Mouse (Mus musculus) lung, postnatal 0 days (tissue): ENCODE measurements at regions not wholly inside any gene's neighbourhood (a gene's known extent, or its start where the extent isn't known, plus 50 kb on each side); places are given as distances from the start of the nearest gene placed in this dataset.

Experiments used
- ATAC-seq: fragments of 200-750 bp; cut with Nextera tagmentation; 2 replicates; pipeline ENCODE4 v1.8.0; 2017; ENCODE audit warnings: moderate library complexity
- DNase-seq: peaks from one replicate; pipeline ENCODE4 v3.0.0-alpha.2; 2016; ENCODE audit warnings: low spot score
- H3K27ac ChIP-seq: fragments of 300-500 bp; sonication (generic); 2 replicates; pipeline ENCODE4 v1.5.1; 2014; ENCODE audit warnings: antibody characterized with exemption, mild to moderate bottlenecking, low read length, mixed read lengths
- H3K27me3 ChIP-seq: fragments of 300-500 bp; sonication (generic); replicated peaks from 2 replicates; pipeline ENCODE4 v1.6.1; 2014; ENCODE audit warnings: low read length, mixed read lengths; ENCODE audit not compliant: insufficient read depth
- H3K36me3 ChIP-seq: fragments of 300-500 bp; sonication (generic); 2 replicates; pipeline ENCODE4 v1.6.1; 2014; ENCODE audit warnings: low read length, mixed read lengths; ENCODE audit not compliant: insufficient read depth
- H3K4me1 ChIP-seq: fragments of 300-500 bp; sonication (generic); 2 replicates; pipeline ENCODE4 v1.6.1; 2014; ENCODE audit warnings: antibody characterized with exemption, low read depth, low read length, mixed read lengths; ENCODE audit not compliant: insufficient read depth
- H3K4me2 ChIP-seq: fragments of 300-500 bp; sonication (generic); replicated peaks from 2 replicates; pipeline ENCODE4 v1.6.1; 2014; ENCODE audit warnings: low read depth, mild to moderate bottlenecking, low read length, moderate library complexity, mixed read lengths
- H3K4me3 ChIP-seq: fragments of 300-500 bp; sonication (generic); 2 replicates; pipeline ENCODE4 v1.5.1; 2014; ENCODE audit warnings: low read depth, low read length
- H3K9ac ChIP-seq: fragments of 300-500 bp; sonication (generic); replicated peaks from 2 replicates; pipeline ENCODE4 v1.6.1; 2014; ENCODE audit warnings: low read depth, mild to moderate bottlenecking
- H3K9me3 ChIP-seq: fragments of 300-500 bp; sonication (generic); 2 replicates; pipeline ENCODE4 v1.6.1; 2016; ENCODE audit warnings: low read length, mixed read lengths
- CTCF ChIP-seq: IDR thresholded peaks from 2 replicates; pipeline ENCODE4 v1.5.1; 2016; ENCODE audit warnings: antibody characterized with exemption, mild to moderate bottlenecking
- EP300 ChIP-seq: IDR thresholded peaks from 2 replicates; pipeline ENCODE4 v1.6.1; 2016; ENCODE audit warnings: antibody characterized with exemption, mild to moderate bottlenecking, control low read depth
- WGBS: fragments of 180-500 bp; shearing (Covaris S2); extraction: QIAGEN DNeasy Blood & Tissue Kit; methylation state at CpG from one replicate; pipeline ENCODE4 v1.1.7; 2014; 5-methylcytosine and 5-hydroxymethylcytosine counted together

DNA sequence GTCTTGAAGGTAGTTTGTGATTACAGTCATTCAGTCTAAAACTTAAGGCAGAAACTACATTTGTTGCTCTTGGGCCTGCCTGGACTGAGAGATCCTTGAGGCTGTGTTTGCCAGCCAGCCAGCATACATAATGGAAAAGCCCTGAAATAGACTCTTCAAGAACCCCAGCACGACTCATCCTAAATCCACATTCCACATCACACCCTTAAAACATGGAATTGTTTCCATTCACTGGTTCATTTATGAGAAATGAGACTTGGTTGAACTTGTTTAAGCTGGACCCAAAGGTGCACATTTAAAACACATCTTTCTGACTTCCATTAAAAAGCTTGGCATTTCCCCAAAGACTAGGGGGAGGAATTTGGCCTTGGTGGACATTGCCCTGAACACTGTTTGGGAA, 407.4 kb upstream of the Gria1 start:
- H3K27me3 ChIP-seq: no peaks in the 10 kb centered on the region
- no peaks in the 10 kb centered on the region for H3K4me1 ChIP-seq
- TF ChIP-seq EP300: no peak
- TF ChIP-seq CTCF: no peak
- no peaks in the 10 kb centered on the region for H3K9me3 ChIP-seq
- DNase-seq (no peak), ATAC-seq (no peak)
- no peak overlapping the region for H3K27ac ChIP-seq
- 52% methylated on average over 1 of the region's 1 CpGs for WGBS
- no peak overlapping the region for H3K4me3 ChIP-seq
- no peak overlapping the region for H3K9ac ChIP-seq
- no peaks in the 10 kb centered on the region for H3K36me3 ChIP-seq
- no peak overlapping the region for H3K4me2 ChIP-seq

DNA sequence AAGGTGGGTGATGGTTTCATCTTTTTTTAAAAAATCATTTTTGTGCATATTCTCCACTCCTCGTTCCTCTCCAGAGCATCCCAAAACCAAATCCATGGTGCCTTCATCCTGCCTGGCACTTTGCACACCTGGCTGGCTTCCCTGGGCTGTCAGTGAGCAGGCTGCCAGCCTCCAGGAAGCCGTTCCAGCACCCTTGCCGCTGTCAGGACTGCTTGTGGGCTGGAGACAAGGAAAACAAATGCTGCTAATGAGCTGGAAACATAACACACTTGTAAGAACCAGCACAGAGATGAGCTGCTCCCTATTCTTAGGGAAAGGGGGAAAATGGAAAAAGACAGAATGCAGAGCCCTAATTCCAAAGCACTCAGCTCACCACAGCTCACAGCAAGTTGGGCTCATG, 383.5 kb upstream of the Gria1 start:
- DNase-seq: no peak
- no peak for TF ChIP-seq CTCF
- no peak for TF ChIP-seq EP300
- H3K27ac ChIP-seq: no peak overlapping the region

GRCm38 (mm10) chr11:56633445-56633844, 377.7 kb upstream of the Gria1 start:
- Histone ChIP-seq H3K4me1 (no peaks in the 10 kb centered on the region), H3K9ac (no peak overlapping the region), H3K9me3 (no peaks in the 10 kb centered on the region), H3K4me3 (no peak overlapping the region), H3K27ac (no peak overlapping the region), H3K4me2 (no peak overlapping the region), H3K27me3 (no peaks in the 10 kb centered on the region), H3K36me3 (no peaks in the 10 kb centered on the region)
- ATAC-seq: no peak
- 73% methylated on average over 2 of the region's 2 CpGs for WGBS
- DNase-seq: no peak
- TF ChIP-seq CTCF (no peak), EP300 (no peak)

More for the DNA sequence above, 383.5 kb upstream of the Gria1 start:
- H3K9ac ChIP-seq: no peak overlapping the region
- H3K36me3 ChIP-seq: no peaks in the 10 kb centered on the region
- no peaks in the 10 kb centered on the region for H3K9me3 ChIP-seq
- WGBS: 49% methylated on average over 3 of the region's 3 CpGs
- no peak overlapping the region for H3K4me2 ChIP-seq
- no peak overlapping the region for H3K4me3 ChIP-seq
- no peaks in the 10 kb centered on the region for H3K4me1 ChIP-seq
- H3K27me3 ChIP-seq: no peaks in the 10 kb centered on the region
- no peak for ATAC-seq

GRCm38 (mm10) chr11:56636606-56637226, 374.5 kb upstream of the Gria1 start:
- Histone ChIP-seq H3K36me3 (no peaks in the 10 kb centered on the region), H3K9me3 (no peaks in the 10 kb centered on the region), H3K9ac (no peak overlapping the region), H3K27ac (no peak overlapping the region), H3K4me1 (no peaks in the 10 kb centered on the region), H3K4me3 (no peak overlapping the region), H3K27me3 (no peaks in the 10 kb centered on the region), H3K4me2 (no peak overlapping the region)
- WGBS: 70% methylated on average over 8 of the region's 8 CpGs
- TF ChIP-seq CTCF (no peak), EP300 (no peak)
- DNase-seq (no peak), ATAC-seq (no peak)

DNA sequence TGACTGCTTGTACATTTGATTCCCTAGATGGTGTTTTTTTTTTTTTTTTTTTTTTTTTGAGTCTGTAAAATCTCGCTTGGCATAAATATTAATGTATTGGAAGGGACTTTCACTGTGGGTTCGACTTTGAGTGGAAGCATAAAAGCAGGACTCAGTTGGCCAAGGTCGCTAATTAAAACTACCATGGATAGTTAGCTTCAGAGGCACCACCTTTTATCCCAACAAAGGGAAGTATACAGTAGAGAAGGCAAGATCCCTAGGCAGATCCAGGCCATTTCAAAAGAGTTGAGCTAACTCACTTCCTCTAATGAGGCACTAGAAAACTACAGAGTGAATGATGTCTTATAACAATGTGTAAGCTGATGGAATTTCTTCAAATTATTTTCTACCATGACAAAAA, 369.5 kb upstream of the Gria1 start:
- no peak overlapping the region for H3K4me3 ChIP-seq
- H3K9me3 ChIP-seq: no peaks in the 10 kb centered on the region
- 75% methylated on average over 3 of the region's 3 CpGs for WGBS
- H3K4me2 ChIP-seq: no peak overlapping the region
- no peaks in the 10 kb centered on the region for H3K27me3 ChIP-seq
- no peaks in the 10 kb centered on the region for H3K36me3 ChIP-seq
- ATAC-seq (no peak), DNase-seq (no peak)
- no peak overlapping the region for H3K9ac ChIP-seq
- H3K4me1 ChIP-seq: no peaks in the 10 kb centered on the region
- H3K27ac ChIP-seq: no peak overlapping the region
- TF ChIP-seq CTCF (no peak), EP300 (no peak)
